Mouse (Mus musculus) liver, embryonic 16.5 days (tissue): ENCODE data around the gene Btbd2. TPM values are rescaled to one million over a fixed set of nuclear protein-coding genes. Genes with fewer than 3 reads are reported as not detected.
A peak's percentile ranks its signal among the peaks of the same experiment; 100 is the strongest.

Source experiments
- ATAC-seq: fragments of 200-750 bp; cut with Nextera tagmentation; 2 replicates; pipeline ENCODE4 v1.8.0; 2017; ENCODE audit warnings: low read depth, mild to moderate bottlenecking, moderate number of reproducible peaks, moderate library complexity
- H3K27ac ChIP-seq: fragments of 300-500 bp; sonication (generic); 2 replicates; pipeline ENCODE4 v1.5.1; 2014; ENCODE audit warnings: mild to moderate bottlenecking, low read length
- H3K27me3 ChIP-seq: fragments of 300-500 bp; sonication (generic); 2 replicates; pipeline ENCODE4 v1.6.1; 2014; ENCODE audit warnings: low read depth, low read length, mixed read lengths; ENCODE audit not compliant: control insufficient read depth, insufficient read depth
- H3K36me3 ChIP-seq: fragments of 300-500 bp; sonication (generic); 2 replicates; pipeline ENCODE4 v1.6.1; 2014; ENCODE audit warnings: mild to moderate bottlenecking; ENCODE audit not compliant: control insufficient read depth, insufficient read depth
- H3K4me1 ChIP-seq: fragments of 300-500 bp; sonication (generic); 2 replicates; pipeline ENCODE4 v1.6.1; 2014; ENCODE audit warnings: low read depth, low read length, mixed read lengths; ENCODE audit not compliant: control insufficient read depth
- H3K4me2 ChIP-seq: fragments of 300-500 bp; sonication (generic); 2 replicates; pipeline ENCODE4 v1.6.1; 2014; ENCODE audit warnings: low read depth, low read length, mixed read lengths
- H3K4me3 ChIP-seq: fragments of 300-500 bp; sonication (generic); 2 replicates; pipeline ENCODE4 v1.5.1; 2014; ENCODE audit warnings: low read depth, mild to moderate bottlenecking, low read length
- H3K9ac ChIP-seq: fragments of 300-500 bp; sonication (generic); 2 replicates; pipeline ENCODE4 v1.6.1; 2014; ENCODE audit warnings: low read depth, low read length
- H3K9me3 ChIP-seq: fragments of 300-500 bp; sonication (generic); replicated peaks from 2 replicates; pipeline ENCODE4 v1.6.1; 2016; ENCODE audit warnings: low read length; ENCODE audit not compliant: control insufficient read depth
- WGBS: fragments of 180-500 bp; shearing (Covaris S2); extraction: QIAGEN DNeasy Blood & Tissue Kit; methylation state at CpG from one replicate; pipeline ENCODE4 v1.1.7; 2014; ENCODE audit not compliant: insufficient replicate concordance; 5-methylcytosine and 5-hydroxymethylcytosine counted together
- polyA plus RNA-seq: library from polyadenylated mRNA; unstranded; fragments of >200 nt; fragmentation: Nextera tagmentation; extraction: Ambion mirVana; gene quantifications from 2 replicates; pipeline ENCODE4 v1.2.1, GENCODE M21; 2015

The Btbd2 gene
- polyA plus RNA-seq, 1 experiment from 2014 or later = 5.1 TPM

DNA sequence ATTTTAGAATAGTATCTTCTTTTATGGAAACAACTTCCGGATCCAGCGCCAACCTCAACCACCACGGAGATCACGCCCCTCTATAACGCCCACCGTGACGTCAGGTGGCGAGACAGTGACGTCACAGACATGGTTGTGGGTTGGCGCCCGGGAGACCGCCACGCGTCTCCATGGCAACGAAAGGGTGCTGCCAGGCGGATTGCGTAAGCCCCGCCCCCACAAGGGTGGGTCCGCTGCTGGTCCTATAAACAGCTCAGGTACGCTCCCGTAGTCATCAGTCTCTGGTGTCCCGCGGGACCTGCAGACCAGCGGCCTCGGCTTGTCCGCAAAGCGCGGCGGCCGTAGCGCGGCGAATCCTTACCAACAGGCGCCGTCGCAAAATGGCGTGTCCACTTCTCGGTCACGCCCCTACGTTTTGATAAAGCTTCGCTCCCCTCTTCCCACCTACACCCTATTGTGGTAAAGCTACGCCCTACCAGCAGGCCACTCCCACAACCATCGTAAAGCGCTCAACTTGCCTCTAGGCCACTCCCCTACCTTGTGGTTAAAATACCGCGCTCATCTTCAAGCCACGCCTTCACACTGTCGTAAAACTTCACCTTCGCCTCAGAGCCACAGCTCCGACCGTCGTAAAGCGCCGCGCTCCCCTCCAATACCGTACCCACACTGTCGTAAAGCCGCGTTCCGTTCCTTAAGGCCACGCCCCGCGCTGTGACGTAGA is 34.8 kb downstream of the Btbd2 start:
- H3K36me3 ChIP-seq = no peaks in the 10 kb centered on the region
- peak overlapping the region; percentile 98 for H3K27ac ChIP-seq
- H3K4me1 ChIP-seq = peaks cover 41% of the 10 kb centered on the region
- peak; percentile 90 for ATAC-seq
- WGBS = under 1% methylated on average over 64 of the region's 64 CpGs
- H3K9me3 ChIP-seq = no peaks in the 10 kb centered on the region
- peak overlapping the region; percentile 82 for H3K4me2 ChIP-seq
- peak overlapping the region; percentile 86 for H3K4me3 ChIP-seq
- H3K27me3 ChIP-seq = no peaks in the 10 kb centered on the region
- peak overlapping the region; percentile 71 for H3K9ac ChIP-seq

DNA sequence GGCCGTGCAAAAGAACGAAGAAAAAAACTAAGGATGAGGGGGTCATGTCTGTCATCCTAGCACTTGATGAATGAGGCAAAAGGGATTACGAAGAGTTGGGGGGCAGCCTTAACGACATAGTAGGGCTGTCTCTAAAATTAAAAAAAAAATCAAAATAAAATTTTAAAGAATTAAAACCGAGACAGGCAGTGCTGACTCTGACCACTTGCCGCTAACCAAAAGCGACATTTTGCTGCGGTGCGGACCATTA is 35.3 kb downstream of the Btbd2 start:
- Histone ChIP-seq H3K4me3 (peak overlapping the region; percentile 86), H3K9me3 (no peaks in the 10 kb centered on the region), H3K4me2 (peak overlapping the region; percentile 82), H3K9ac (peak overlapping the region; percentile 71), H3K4me1 (peaks cover 41% of the 10 kb centered on the region), H3K27me3 (no peaks in the 10 kb centered on the region), H3K27ac (peak overlapping the region; percentile 98), H3K36me3 (no peaks in the 10 kb centered on the region)
- 2% methylated on average over 9 of the region's 9 CpGs for WGBS
- ATAC-seq = no peak

DNA sequence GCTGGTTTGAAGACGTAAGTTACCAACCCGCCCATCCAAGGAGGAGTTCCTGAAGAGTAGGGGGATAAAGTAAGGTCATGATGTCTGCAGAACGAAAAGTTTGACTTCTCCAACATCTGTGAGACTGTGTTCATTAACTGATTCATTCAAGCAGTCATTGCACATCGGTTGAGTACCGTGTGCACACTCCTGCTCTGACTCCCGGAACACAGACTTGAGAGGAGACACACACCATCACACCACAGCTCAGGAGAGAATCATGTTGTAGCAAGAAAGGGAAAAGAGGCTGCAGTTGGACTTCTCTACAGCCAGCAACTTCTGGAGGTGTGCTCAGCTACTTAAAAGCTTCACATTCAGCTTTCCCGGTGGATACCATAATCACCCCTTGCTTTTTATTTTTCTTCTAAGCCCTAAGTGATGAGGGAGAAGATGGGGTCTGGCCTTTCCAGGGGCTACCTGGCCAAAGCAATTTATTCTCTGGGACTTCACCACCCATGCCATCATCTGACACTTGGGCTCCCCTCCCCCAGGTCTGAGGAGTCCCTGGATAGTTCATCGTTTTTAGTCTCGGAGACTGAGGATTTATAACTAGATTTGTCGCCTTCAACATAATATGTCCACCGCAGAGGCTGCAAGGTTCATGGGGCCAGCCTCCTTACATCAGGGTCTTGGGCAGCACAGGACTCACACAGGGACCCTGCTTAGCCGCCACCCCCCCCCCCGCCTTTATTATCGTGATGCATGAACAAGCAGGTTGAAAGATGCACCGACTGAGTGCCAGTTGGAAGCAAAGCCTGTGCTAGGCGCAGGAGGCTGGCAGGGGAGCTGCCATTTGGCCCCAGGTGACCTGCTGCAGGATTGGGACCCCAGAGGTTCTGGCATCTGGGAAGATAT is 35.8 kb downstream of the Btbd2 start:
- Histone ChIP-seq H3K9ac (peak overlapping the region; percentile 71), H3K4me1 (peaks cover 35% of the 10 kb centered on the region), H3K27me3 (no peaks in the 10 kb centered on the region), H3K4me3 (peak overlapping the region; percentile 86), H3K9me3 (no peaks in the 10 kb centered on the region), H3K36me3 (no peaks in the 10 kb centered on the region), H3K27ac (peak overlapping the region; percentile 98), H3K4me2 (peak overlapping the region; percentile 82)
- 54% methylated on average over 16 of the region's 16 CpGs for WGBS
- ATAC-seq = no peak

DNA sequence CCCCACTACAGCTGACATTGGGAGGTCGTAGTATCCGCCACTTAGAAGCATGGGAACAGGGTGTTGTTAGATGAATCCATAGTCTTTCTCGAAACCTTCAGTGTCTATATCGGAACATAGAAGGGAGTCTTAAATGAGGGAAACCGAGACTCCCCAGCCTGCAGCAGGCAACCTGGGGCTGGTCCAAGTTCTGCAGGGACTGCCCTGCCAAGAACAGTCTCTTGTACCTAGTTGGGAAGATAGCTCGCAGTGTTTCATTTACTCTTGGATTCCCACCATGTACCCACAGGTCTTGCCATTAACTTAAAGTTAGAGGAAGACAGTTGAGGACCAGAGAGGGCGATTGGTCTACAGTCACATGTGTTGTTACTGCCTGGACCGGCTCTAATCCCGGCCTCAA is 36.5 kb downstream of the Btbd2 start:
- Histone ChIP-seq H3K4me3 (no peak overlapping the region), H3K4me1 (peaks cover 29% of the 10 kb centered on the region), H3K27ac (no peak overlapping the region), H3K36me3 (peaks cover 2% of the 10 kb centered on the region; the same call in 1 of the 2 replicates), H3K4me2 (no peak overlapping the region), H3K9ac (no peak overlapping the region), H3K9me3 (no peaks in the 10 kb centered on the region), H3K27me3 (no peaks in the 10 kb centered on the region)
- 77% methylated on average over 9 of the region's 9 CpGs for WGBS
- no peak for ATAC-seq

DNA sequence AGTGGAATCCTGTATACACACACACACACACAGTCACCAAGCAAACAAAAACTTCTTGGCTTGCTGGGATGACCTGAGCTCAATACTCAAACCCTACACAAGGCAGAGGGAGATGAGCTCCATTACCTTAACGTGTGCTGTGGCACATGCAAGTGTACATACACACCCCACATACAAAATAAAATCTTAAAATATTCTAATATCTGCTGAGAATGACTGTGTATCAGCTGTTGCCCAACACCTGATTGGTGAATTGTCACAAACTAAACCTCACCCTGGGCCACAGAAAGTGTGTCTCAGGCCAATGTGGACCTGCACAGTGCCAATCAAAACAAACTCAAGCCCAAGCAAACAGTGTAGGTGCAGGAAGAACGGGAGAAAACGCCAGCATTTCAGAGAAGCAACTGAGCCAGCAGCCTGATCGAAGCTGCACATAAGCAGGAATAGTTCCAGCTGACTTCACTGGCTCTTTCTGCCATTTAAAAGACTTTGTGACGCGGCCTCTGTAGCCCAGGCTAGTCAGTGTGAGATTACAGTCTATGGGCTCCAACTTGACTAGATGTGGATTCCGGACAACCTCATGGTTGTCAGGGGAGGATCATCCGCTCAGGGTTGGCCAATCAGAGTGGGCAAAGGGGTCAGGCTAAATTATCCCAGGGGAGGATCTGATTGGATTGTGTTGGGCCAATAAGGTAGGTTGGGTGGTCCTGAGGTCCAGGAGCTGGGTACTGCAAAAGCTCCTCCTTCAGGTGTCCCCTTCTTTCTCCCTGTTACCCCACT is 37.2 kb downstream of the Btbd2 start:
- Histone ChIP-seq H3K4me3 (no peak overlapping the region), H3K4me1 (peaks cover 25% of the 10 kb centered on the region), H3K27me3 (no peaks in the 10 kb centered on the region), H3K9me3 (no peaks in the 10 kb centered on the region), H3K9ac (no peak overlapping the region), H3K36me3 (peaks cover 3% of the 10 kb centered on the region), H3K27ac (peak overlapping the region; percentile 40; the same call in 1 of the 2 replicates), H3K4me2 (peak overlapping the region; percentile 25; the same call in 1 of the 2 replicates)
- 61% methylated on average over 8 of the region's 8 CpGs for WGBS
- no peak for ATAC-seq

DNA sequence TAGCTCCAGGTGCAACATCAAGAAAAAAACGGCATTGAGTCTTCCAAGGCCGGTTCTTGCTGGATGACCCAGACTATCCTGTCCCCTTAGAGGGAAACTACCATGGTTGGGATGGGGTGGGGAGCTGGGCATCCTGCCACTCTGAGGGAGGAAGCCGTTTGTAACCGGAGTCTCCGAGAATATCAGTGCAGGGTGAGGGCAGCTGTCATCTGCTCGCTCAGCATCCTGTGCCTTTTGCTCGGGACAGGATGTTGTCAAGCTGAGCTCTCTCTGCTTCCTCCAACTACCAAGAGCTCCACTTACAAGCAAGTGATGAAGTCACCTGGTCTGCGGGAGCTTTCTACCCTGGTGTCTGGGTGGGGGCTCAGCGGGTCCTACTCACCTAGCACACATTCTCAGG is 38.7 kb downstream of the Btbd2 start:
- Histone ChIP-seq H3K4me3 (no peak overlapping the region), H3K4me2 (no peak overlapping the region), H3K4me1 (peaks cover 11% of the 10 kb centered on the region), H3K27ac (0 out of 2 replicates have a peak overlapping the region, but pooled peaks have one; percentile 3), H3K9ac (no peak overlapping the region), H3K9me3 (no peaks in the 10 kb centered on the region), H3K36me3 (peaks cover 8% of the 10 kb centered on the region), H3K27me3 (no peaks in the 10 kb centered on the region)
- no peak for ATAC-seq
- WGBS = 45% methylated on average over 9 of the region's 9 CpGs

DNA sequence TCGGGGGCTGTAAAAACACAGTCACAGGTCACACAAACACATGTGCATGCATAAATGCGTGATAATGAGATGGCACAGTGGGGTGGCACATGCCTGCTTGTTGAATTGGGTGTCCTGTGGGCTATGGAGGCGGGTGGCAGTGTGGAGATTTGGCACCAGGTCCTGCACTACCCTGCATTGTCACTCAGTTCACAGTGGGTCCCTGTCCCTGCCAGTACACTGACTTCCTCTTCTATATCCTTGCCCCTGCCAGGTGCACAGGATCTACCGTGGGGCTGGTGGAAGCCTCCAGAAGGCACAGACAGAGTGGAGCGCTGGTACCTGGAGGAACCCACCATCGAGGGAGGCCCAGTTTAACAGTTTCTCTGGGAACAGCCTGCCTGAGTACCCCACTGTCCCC is 42.5 kb downstream of the Btbd2 start:
- peaks cover 3% of the 10 kb centered on the region; the same call in 1 of the 2 replicates for H3K4me1 ChIP-seq
- H3K9me3 ChIP-seq = no peaks in the 10 kb centered on the region
- WGBS = 67% methylated on average over 6 of the region's 6 CpGs
- H3K4me2 ChIP-seq = no peak overlapping the region
- no peak overlapping the region for H3K9ac ChIP-seq
- no peak overlapping the region for H3K27ac ChIP-seq
- no peaks in the 10 kb centered on the region for H3K27me3 ChIP-seq
- no peak for ATAC-seq
- H3K4me3 ChIP-seq = no peak overlapping the region
- peaks cover 8% of the 10 kb centered on the region for H3K36me3 ChIP-seq

DNA sequence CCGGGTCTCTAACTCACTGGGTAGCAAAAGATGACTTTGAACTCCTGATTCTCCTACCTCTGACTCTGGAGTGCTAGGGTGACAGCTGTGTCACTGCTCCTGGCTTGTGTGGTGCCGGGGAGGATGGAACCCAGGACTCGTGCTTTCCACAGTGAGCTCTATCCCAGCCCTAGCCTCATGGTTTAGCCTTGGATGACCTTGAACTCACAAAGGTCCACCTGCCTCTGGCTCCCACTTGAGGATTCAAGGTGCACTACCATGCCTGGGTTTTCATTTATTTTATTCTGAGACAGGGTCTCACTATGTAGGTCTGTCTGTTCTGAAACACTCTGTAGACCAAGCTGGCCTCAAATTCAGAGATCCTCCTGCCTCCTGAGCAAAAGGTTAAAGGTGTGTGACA is 43.0 kb downstream of the Btbd2 start:
- H3K4me3 ChIP-seq = no peak overlapping the region
- no peak overlapping the region for H3K27ac ChIP-seq
- H3K4me2 ChIP-seq = no peak overlapping the region
- peaks cover 3% of the 10 kb centered on the region; the same call in 1 of the 2 replicates for H3K4me1 ChIP-seq
- peaks cover 8% of the 10 kb centered on the region for H3K36me3 ChIP-seq
- no peaks in the 10 kb centered on the region for H3K9me3 ChIP-seq
- no peak for ATAC-seq
- no peak overlapping the region for H3K9ac ChIP-seq
- no peaks in the 10 kb centered on the region for H3K27me3 ChIP-seq
- WGBS = 75% methylated on average over 3 of the region's 3 CpGs
